Mouse (Mus musculus) forebrain, postnatal 0 days (tissue): ENCODE measurements around the gene Dlg1. TPM values are rescaled to one million over a fixed set of nuclear protein-coding genes. Genes with fewer than 3 reads are reported as not detected.
A peak's percentile ranks its signal among the peaks of the same experiment; 100 is the strongest.

Source experiments
- ATAC-seq: fragments of 200-750 bp; cut with Nextera tagmentation; 2 replicates; pipeline ENCODE4 v1.8.0; 2017; ENCODE audit warnings: mild to moderate bottlenecking, moderate library complexity
- DNase-seq: peaks from one replicate; pipeline ENCODE4 v3.0.0-alpha.2; 2015
- H3K27ac ChIP-seq: fragments of 300-500 bp; sonication (generic); 2 replicates; pipeline ENCODE4 v1.5.1; 2014; ENCODE audit warnings: low read depth, mild to moderate bottlenecking, antibody characterized with exemption, low read length, moderate library complexity, mixed read lengths
- H3K27me3 ChIP-seq: fragments of 300-500 bp; sonication (generic); 2 replicates; pipeline ENCODE4 v1.6.1; 2014; ENCODE audit warnings: mild to moderate bottlenecking, low read length, mixed read lengths; ENCODE audit not compliant: insufficient read depth
- H3K36me3 ChIP-seq: fragments of 300-500 bp; sonication (generic); 2 replicates; pipeline ENCODE4 v1.6.1; 2014; ENCODE audit warnings: mild to moderate bottlenecking, moderate library complexity; ENCODE audit not compliant: insufficient read depth
- H3K4me1 ChIP-seq: fragments of 300-500 bp; sonication (generic); 2 replicates; pipeline ENCODE4 v1.6.1; 2014; ENCODE audit warnings: antibody characterized with exemption; ENCODE audit not compliant: insufficient read depth
- H3K4me2 ChIP-seq: fragments of 300-500 bp; sonication (generic); 2 replicates; pipeline ENCODE4 v1.6.1; 2014; ENCODE audit warnings: low read depth, mild to moderate bottlenecking, moderate library complexity
- H3K4me3 ChIP-seq: fragments of 300-500 bp; sonication (generic); 2 replicates; pipeline ENCODE4 v1.5.1; 2014; ENCODE audit warnings: low read depth, low read length, mixed read lengths
- H3K9ac ChIP-seq: fragments of 300-500 bp; sonication (generic); 2 replicates; pipeline ENCODE4 v1.6.1; 2014; ENCODE audit warnings: mild to moderate bottlenecking
- H3K9me3 ChIP-seq: fragments of 300-500 bp; sonication (generic); 2 replicates; pipeline ENCODE4 v1.6.1; 2016; ENCODE audit warnings: low read length
- CTCF ChIP-seq: sonication (generic); IDR thresholded peaks from 2 replicates; pipeline ENCODE4 v1.5.1; 2016; ENCODE audit warnings: antibody characterized with exemption, control low read depth, low read depth
- WGBS: fragments of 180-500 bp; shearing (Covaris S2); extraction: QIAGEN DNeasy Blood & Tissue Kit; methylation state at CpG from one replicate; pipeline ENCODE4 v1.1.7; 2014; 5-methylcytosine and 5-hydroxymethylcytosine counted together
- polyA plus RNA-seq: library from polyadenylated mRNA; unstranded; fragments of >200 nt; fragmentation: Nextera tagmentation; extraction: Ambion mirVana; gene quantifications from 2 replicates; pipeline ENCODE4 v1.2.1, GENCODE M21; 2015
- total RNA-seq: library from RNA; depleted of rRNA; stranded (reverse); fragments of >200 nt; gene quantifications from 2 replicates; pipeline ENCODE4 v1.2.3, GENCODE M21; 2014; rRNA removed

Dlg1 gene
- total RNA-seq, result 27.7 and 37.7 TPM in 2 replicates
- 6.6 and 11.3 TPM in 2 replicates for polyA plus RNA-seq

DNA sequence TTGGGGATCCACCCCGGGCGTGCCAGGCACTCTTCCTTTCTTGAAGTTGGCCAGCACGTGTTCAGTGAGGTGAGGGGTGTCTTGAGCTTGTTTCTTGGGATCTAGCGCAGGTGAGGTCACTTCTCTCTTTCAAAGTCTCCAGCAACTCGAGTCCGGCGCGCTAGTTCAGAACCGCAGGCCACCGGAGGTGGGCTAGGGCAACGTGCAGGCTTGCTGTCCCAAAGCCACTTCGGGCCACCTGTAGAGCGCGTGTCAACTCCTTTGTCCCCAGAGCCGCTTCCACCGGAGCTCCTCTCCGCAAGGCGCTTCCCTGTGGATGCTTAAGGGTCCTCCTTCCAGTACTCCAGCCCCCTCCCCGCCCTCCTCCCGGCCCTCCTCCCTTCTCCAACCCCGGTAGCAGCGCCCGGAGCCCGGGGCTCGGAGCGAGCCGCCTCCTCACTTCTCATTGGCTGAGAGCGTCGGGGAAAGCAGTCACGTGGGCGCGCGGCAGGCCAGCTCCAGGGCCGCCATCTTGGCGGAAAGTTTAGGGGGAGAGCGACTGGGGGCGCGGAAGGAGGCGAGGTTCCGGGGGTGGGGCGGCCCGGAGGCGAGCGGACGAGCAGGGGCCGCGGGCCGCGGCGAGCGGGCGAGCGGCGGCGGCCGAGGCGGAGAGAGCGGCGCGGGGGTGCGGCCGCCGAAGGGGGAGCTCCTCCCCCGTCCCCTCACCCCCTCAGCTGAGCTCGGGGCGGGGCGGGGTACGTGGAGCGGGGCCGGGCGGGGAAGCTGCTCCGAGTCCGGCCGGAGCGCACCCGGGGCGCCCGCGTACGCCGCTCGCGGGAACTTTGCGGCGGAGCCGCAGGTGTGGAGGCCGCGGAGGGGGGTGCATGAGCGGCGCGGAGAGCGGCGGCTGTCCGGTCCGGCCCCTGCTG lies at the start of gene Dlg1:
Gene Dlg1, plus strand, starts transcription at position 65 of the 908 bp plus-strand sequence.
- H3K27ac ChIP-seq, result peak within 1 kb of the TSS; percentile 72
- peak within 1 kb of the TSS; percentile 97 for H3K4me2 ChIP-seq
- DNase-seq, result peak; percentile 87
- H3K36me3 ChIP-seq, result no peaks in the 10 kb centered on the region
- no peaks in the 10 kb centered on the region; the same call in 1 of the 2 replicates for H3K27me3 ChIP-seq
- peaks cover 5% of the 10 kb centered on the region for H3K4me1 ChIP-seq
- H3K9me3 ChIP-seq, result no peaks in the 10 kb centered on the region
- peak within 1 kb of the TSS; percentile 95 for H3K4me3 ChIP-seq
- peak; percentile 4; the same call in 1 of the 2 replicates for TF ChIP-seq CTCF
- peak; percentile 98 for ATAC-seq
- WGBS, result 2% methylated on average over 76 of the region's 95 CpGs
- H3K9ac ChIP-seq, result peak within 1 kb of the TSS; percentile 66

DNA sequence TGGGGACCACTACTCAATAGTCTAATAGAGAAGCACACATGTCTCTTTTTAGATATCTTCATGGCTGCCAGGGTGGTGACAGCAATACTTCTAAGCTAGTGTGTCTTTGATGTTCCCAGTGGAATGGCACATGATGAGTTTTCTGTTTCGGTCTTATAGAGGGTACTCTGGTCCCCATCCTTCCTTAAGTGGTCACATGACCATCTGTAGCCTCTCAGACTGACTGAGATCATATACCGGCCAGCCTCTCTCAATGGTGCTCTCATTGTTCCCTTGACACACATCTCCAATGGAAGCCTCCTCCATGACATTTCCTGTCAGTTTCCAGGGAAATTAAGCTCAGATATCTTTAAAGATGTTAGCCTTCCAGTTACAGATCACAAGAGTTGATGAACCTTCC lies 46.9 kb upstream of the Dlg1 start:
- H3K9ac ChIP-seq, result no peak overlapping the region
- H3K27me3 ChIP-seq, result no peaks in the 10 kb centered on the region
- no peaks in the 10 kb centered on the region for H3K4me1 ChIP-seq
- TF ChIP-seq CTCF, result no peak
- no peak for ATAC-seq
- no peak overlapping the region for H3K4me3 ChIP-seq
- no peak overlapping the region for H3K27ac ChIP-seq
- no peak overlapping the region for H3K4me2 ChIP-seq
- H3K9me3 ChIP-seq, result no peaks in the 10 kb centered on the region
- no peak for DNase-seq
- no peaks in the 10 kb centered on the region for H3K36me3 ChIP-seq
- 92% methylated on average over 2 of the region's 2 CpGs for whole genome bisulfite sequencing

DNA sequence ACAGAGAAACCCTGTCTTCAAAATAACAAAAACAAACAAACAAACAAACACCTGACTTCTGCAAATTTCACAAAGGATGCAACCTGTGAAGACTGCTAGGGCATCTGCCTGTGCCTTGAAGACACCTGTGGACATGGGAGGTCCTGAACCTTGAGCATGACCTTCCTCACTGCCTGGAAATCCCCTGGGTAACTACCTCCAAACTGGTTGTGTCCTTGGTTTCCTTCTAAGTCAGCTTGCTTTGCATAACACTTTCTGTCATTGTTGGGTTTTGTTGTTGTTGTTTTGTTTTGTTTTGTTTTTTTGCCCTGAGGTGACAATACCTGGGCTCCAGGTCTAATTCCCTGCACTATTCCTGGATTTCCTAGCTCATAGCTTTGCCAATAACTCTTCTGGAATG lies 46.1 kb upstream of the Dlg1 start:
- Histone ChIP-seq H3K9me3 (no peaks in the 10 kb centered on the region), H3K9ac (no peak overlapping the region), H3K27me3 (no peaks in the 10 kb centered on the region), H3K4me1 (no peaks in the 10 kb centered on the region), H3K4me3 (no peak overlapping the region), H3K36me3 (no peaks in the 10 kb centered on the region), H3K4me2 (no peak overlapping the region), H3K27ac (no peak overlapping the region)
- ATAC-seq, result no peak
- DNase-seq, result no peak
- no peak for TF ChIP-seq CTCF

DNA sequence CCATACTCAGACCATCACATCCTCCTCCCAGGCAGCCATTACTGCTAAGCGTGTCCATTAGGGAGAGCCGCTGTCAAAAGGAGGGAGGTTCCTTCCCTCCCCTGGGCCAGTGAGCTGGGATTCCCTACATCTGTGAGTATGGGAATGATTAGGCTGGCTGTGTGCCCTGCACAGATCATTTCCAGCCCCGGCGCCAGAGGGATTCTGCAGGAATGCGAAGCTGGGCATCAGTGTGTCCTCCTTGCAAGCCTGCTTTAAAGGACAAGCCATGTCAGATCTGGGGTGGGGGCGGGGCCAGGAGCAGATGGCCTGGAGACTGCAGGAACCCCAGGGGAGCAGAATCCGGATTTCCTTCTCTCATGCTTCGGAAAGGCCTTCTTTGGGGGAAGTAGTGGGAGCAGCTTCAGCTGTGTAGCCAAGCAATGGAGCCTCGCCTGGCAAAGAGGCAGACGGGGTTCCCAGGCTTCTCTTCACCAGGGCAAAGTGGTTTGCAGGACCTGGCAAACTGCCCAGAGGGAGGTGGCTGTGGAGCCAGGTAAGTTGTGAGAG lies 45.3 kb upstream of the Dlg1 start:
- ATAC-seq (peak; percentile 53), DNase-seq (peak; percentile 51)
- no peak overlapping the region for H3K4me3 ChIP-seq
- H3K27me3 ChIP-seq, result no peaks in the 10 kb centered on the region
- peak overlapping the region; percentile 50; the same call in 1 of the 2 replicates for H3K27ac ChIP-seq
- WGBS, result 16% methylated on average over 10 of the region's 10 CpGs
- peak overlapping the region; percentile 13; the same call in 1 of the 2 replicates for H3K4me2 ChIP-seq
- H3K36me3 ChIP-seq, result no peaks in the 10 kb centered on the region
- no peak for TF ChIP-seq CTCF
- H3K4me1 ChIP-seq, result no peaks in the 10 kb centered on the region
- H3K9ac ChIP-seq, result no peak overlapping the region
- H3K9me3 ChIP-seq, result no peaks in the 10 kb centered on the region

DNA sequence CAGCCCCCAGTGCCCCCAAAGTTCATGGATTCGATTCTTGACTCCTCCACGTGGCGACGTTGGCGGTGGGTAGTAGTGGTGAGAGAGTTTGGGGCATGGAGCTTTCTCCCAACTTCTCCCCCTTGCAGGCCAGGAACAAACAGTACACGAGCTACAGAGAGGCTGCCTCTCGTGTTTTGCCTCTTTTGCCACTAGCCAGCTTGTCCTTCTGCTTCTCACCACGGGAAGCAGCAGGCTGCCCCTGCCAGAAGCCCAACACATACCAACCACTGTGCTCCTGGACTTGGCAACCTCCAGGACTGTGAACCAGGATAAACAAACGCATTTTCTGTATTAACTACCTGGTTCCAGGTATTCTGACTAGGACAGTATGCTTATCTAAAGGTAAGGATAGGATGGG lies 44.6 kb upstream of the Dlg1 start:
- no peaks in the 10 kb centered on the region for H3K9me3 ChIP-seq
- no peak overlapping the region for H3K9ac ChIP-seq
- H3K27me3 ChIP-seq, result no peaks in the 10 kb centered on the region
- no peak for TF ChIP-seq CTCF
- H3K4me1 ChIP-seq, result no peaks in the 10 kb centered on the region
- no peak overlapping the region for H3K4me3 ChIP-seq
- ATAC-seq (no peak), DNase-seq (no peak)
- no peak overlapping the region for H3K4me2 ChIP-seq
- 63% methylated on average over 9 of the region's 9 CpGs for WGBS
- no peaks in the 10 kb centered on the region for H3K36me3 ChIP-seq
- no peak overlapping the region for H3K27ac ChIP-seq

DNA sequence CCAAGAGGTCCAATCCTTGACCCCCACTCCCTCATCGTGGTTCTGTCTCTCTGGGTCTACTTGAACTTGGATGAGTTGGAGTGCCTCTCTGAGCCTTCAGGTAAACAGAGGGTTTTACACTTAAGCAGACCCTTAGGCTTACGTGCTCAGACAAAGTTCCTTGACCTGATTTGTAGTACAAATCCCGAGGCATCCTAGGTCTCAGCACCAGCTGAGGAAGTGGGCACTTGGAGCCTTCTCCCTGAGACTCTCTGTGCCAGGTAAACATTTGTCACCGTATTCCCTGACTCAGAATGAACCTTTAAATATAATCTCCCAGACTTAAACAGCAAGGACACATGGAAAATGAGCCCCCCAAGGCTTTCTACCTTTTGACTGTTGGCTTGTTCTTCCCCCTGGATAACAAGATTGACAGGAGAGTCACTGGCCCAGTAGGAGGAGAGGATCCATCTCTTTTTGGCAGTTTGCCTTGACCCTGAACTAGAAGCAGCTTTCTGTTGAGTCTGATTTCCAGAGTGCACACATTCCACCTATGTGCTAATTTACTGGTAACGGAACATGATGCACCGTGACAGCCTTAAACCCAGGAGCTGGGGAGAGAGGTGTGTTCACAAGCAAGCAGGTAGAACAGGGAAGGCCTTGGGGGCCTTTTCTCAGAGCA lies 43.4 kb upstream of the Dlg1 start:
- DNase-seq (no peak), ATAC-seq (no peak)
- no peaks in the 10 kb centered on the region for H3K9me3 ChIP-seq
- H3K4me1 ChIP-seq, result no peaks in the 10 kb centered on the region
- no peaks in the 10 kb centered on the region for H3K36me3 ChIP-seq
- 81% methylated on average over 6 of the region's 6 CpGs for WGBS
- no peak overlapping the region for H3K9ac ChIP-seq
- TF ChIP-seq CTCF, result no peak
- no peak overlapping the region for H3K27ac ChIP-seq
- H3K27me3 ChIP-seq, result no peaks in the 10 kb centered on the region
- H3K4me2 ChIP-seq, result no peak overlapping the region
- no peak overlapping the region for H3K4me3 ChIP-seq

DNA sequence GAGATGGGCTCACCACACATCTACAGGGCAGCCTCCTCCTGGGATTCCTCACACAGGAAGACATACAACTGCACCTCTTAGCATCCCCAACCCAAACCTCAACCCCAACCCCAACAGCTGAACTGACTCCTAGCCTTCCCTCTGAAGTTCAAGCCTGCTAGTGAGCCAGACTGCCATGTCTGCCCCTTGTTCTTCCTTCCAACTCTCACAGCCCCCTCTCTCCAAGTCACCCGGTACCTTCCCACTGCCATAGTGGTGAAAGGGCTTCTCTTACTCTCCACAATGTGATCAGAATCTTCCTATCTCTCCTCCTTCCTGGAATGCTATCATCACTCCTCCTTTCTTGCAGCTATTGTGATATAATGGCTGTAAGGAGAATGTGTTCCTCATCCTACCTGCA lies 40.9 kb upstream of the Dlg1 start:
- no peak for DNase-seq
- Histone ChIP-seq H3K4me2 (no peak overlapping the region), H3K9ac (no peak overlapping the region), H3K9me3 (no peaks in the 10 kb centered on the region), H3K27ac (no peak overlapping the region), H3K27me3 (no peaks in the 10 kb centered on the region), H3K36me3 (no peaks in the 10 kb centered on the region), H3K4me1 (no peaks in the 10 kb centered on the region), H3K4me3 (no peak overlapping the region)
- no peak for TF ChIP-seq CTCF
- ATAC-seq, result no peak
- 96% methylated on average over 1 of the region's 1 CpGs for WGBS
